Mouse (Mus musculus) liver, postnatal 0 days (tissue): ENCODE data around the gene Dok1. TPM values are rescaled to one million over a fixed set of nuclear protein-coding genes. Genes with fewer than 3 reads are reported as not detected.

Experiments used
- ATAC-seq: fragments of 200-750 bp; cut with Nextera tagmentation; 2 replicates; pipeline ENCODE4 v1.8.0; 2017; ENCODE audit warnings: mild to moderate bottlenecking, moderate library complexity
- DNase-seq: peaks from one replicate; pipeline ENCODE4 v3.0.0-alpha.2; 2016
- H3K27ac ChIP-seq: fragments of 300-500 bp; sonication (generic); 2 replicates; pipeline ENCODE4 v1.5.1; 2014; ENCODE audit warnings: antibody characterized with exemption, moderate library complexity, mild to moderate bottlenecking, low read depth
- H3K27me3 ChIP-seq: fragments of 300-500 bp; sonication (generic); 2 replicates; pipeline ENCODE4 v1.6.1; 2014; ENCODE audit warnings: low read length, control low read depth, mixed read lengths; ENCODE audit not compliant: insufficient read depth
- H3K36me3 ChIP-seq: fragments of 300-500 bp; sonication (generic); replicated peaks from 2 replicates; pipeline ENCODE4 v1.6.1; 2014; ENCODE audit warnings: mild to moderate bottlenecking, control low read depth, low read length, moderate library complexity, mixed read lengths; ENCODE audit not compliant: insufficient read depth
- H3K4me1 ChIP-seq: fragments of 300-500 bp; sonication (generic); 2 replicates; pipeline ENCODE4 v1.6.1; 2014; ENCODE audit warnings: antibody characterized with exemption, mild to moderate bottlenecking, control low read depth; ENCODE audit not compliant: insufficient read depth
- H3K4me2 ChIP-seq: fragments of 300-500 bp; sonication (generic); 2 replicates; pipeline ENCODE4 v1.6.1; 2014; ENCODE audit warnings: low read depth, mild to moderate bottlenecking, low read length, moderate library complexity, mixed read lengths
- H3K4me3 ChIP-seq: fragments of 300-500 bp; sonication (generic); 2 replicates; pipeline ENCODE4 v1.5.1; 2014; ENCODE audit warnings: low read depth, low read length
- H3K9ac ChIP-seq: fragments of 300-500 bp; sonication (generic); replicated peaks from 2 replicates; pipeline ENCODE4 v1.6.1; 2014; ENCODE audit warnings: mild to moderate bottlenecking, moderate library complexity
- H3K9me3 ChIP-seq: fragments of 300-500 bp; sonication (generic); 2 replicates; pipeline ENCODE4 v1.6.1; 2016; ENCODE audit warnings: mild to moderate bottlenecking, control low read depth, low read length, mixed read lengths
- CTCF ChIP-seq: sonication (generic); IDR thresholded peaks from 2 replicates; pipeline ENCODE4 v1.5.1; 2016; ENCODE audit warnings: antibody characterized with exemption, low read depth
- EP300 ChIP-seq: IDR thresholded peaks from 2 replicates; pipeline ENCODE4 v1.6.1; 2016; ENCODE audit warnings: antibody characterized with exemption, low read depth, mild to moderate bottlenecking
- WGBS: fragments of 180-500 bp; shearing (Covaris S2); extraction: QIAGEN DNeasy Blood & Tissue Kit; methylation state at CpG from one replicate; pipeline ENCODE4 v1.1.7; 2014; ENCODE audit not compliant: insufficient replicate concordance; 5-methylcytosine and 5-hydroxymethylcytosine counted together
- polyA plus RNA-seq: library from polyadenylated mRNA; unstranded; fragments of >200 nt; fragmentation: Nextera tagmentation; extraction: Ambion mirVana; gene quantifications from 2 replicates; pipeline ENCODE4 v1.2.1, GENCODE M21; 2015

Dok1 gene
- polyA plus RNA-seq, 1 experiment from 2014 or later, result 11.3 TPM

DNA sequence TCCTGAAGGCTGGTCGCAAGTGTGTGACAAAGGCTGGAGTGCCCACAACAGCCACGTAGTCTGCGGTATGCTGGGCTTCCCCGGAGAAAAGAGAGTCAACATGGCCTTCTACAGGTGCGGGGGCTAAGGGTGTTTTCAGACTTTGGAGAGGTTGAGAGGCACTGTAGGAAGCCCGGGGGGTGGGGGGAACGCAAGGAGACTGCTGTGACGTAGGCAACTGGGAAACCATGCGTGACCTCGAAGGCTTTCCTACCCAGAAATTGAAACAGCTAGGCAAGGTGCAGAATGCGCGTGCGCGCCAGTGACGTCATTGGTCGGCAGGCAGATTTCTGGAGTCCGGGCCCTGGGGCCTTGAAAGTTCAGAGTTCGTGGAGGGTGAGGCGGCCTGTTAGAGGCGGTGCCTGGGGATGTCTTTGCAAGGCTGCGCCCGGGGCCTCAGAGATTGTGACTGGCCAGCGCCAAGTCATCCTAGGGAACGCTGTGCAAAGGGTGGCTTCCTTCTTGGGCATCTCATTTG lies 5.3 kb upstream of the Dok1 start:
- Histone ChIP-seq H3K4me1 (peaks cover 21% of the 10 kb centered on the region), H3K27ac (peak overlapping the region; percentile 74), H3K27me3 (peaks cover 7% of the 10 kb centered on the region; the same call in 1 of the 2 replicates), H3K4me2 (peak overlapping the region; percentile 65), H3K9ac (peak overlapping the region; percentile 10; the same call in 1 of the 2 replicates), H3K36me3 (no peaks in the 10 kb centered on the region), H3K9me3 (no peaks in the 10 kb centered on the region), H3K4me3 (peak overlapping the region; percentile 21; the same call in 1 of the 2 replicates)
- peak; percentile 96 for DNase-seq
- TF ChIP-seq EP300 (peak; percentile 80; the same call in 1 of the 2 replicates), CTCF (no peak)
- 14% methylated on average over 24 of the region's 24 CpGs for WGBS
- ATAC-seq, result peak; percentile 99

DNA sequence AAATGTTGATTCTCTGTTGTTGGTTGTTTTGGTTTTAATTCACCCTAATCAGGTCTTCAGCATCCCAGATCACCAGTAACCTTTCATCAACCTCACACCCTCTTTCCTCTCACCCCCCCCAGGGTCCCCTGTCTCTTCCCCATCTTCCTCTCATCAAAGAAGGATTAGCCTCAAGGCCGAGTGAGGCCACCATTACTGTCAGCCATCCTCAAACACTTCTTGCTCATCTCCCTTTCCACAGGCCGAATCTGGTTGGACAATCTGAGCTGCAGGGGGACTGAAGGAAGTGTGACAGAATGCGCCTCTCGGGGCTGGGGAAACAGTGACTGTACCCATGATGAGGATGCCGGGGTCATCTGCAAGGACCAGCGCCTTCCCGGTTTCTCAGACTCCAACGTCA lies 3.9 kb upstream of the Dok1 start:
- Histone ChIP-seq H3K4me3 (no peak overlapping the region), H3K9ac (no peak overlapping the region), H3K4me2 (no peak overlapping the region), H3K9me3 (no peaks in the 10 kb centered on the region), H3K27me3 (peaks cover 7% of the 10 kb centered on the region), H3K27ac (no peak overlapping the region), H3K4me1 (peaks cover 26% of the 10 kb centered on the region), H3K36me3 (no peaks in the 10 kb centered on the region)
- ATAC-seq, result no peak
- no peak for DNase-seq
- TF ChIP-seq CTCF, result no peak
- TF ChIP-seq EP300, result no peak
- WGBS, result 83% methylated on average over 8 of the region's 8 CpGs

GRCm38 (mm10) chr6:83034463-83035055 lies 1.3 kb upstream of the Dok1 start:
- Histone ChIP-seq H3K4me2 (peak overlapping the region; percentile 91), H3K9ac (no peak overlapping the region), H3K27me3 (peaks cover 16% of the 10 kb centered on the region), H3K27ac (no peak overlapping the region; the same call in 1 of the 2 replicates), H3K4me3 (peak overlapping the region; percentile 80; the same call in 1 of the 2 replicates), H3K36me3 (peaks cover 14% of the 10 kb centered on the region), H3K4me1 (peaks cover 33% of the 10 kb centered on the region), H3K9me3 (no peaks in the 10 kb centered on the region)
- ATAC-seq (no peak), DNase-seq (no peak)
- 58% methylated on average over 5 of the region's 5 CpGs for WGBS
- TF ChIP-seq EP300 (no peak), CTCF (no peak)

- WGBS, result 0% methylated on average over 31 of the region's 31 CpGs
- Histone ChIP-seq H3K9me3 (no peaks in the 10 kb centered on the region), H3K27ac (peak overlapping the region; percentile 86), H3K9ac (peak overlapping the region; percentile 82), H3K27me3 (peaks cover 20% of the 10 kb centered on the region), H3K4me3 (peak overlapping the region; percentile 80), H3K4me1 (peaks cover 21% of the 10 kb centered on the region), H3K4me2 (peak overlapping the region; percentile 91), H3K36me3 (peaks cover 14% of the 10 kb centered on the region)
- DNase-seq (peak; percentile 71), ATAC-seq (peak; percentile 70)
- TF ChIP-seq CTCF, result peak; percentile 48
- TF ChIP-seq EP300, result no peak
Observed at GRCm38 (mm10) chr6:83032769-83033191, 491 bp downstream of the Dok1 start.

- H3K36me3 ChIP-seq, result peaks cover 14% of the 10 kb centered on the region
- no peak for ATAC-seq
- no peak for DNase-seq
- H3K9ac ChIP-seq, result peak overlapping the region; percentile 82
- H3K27me3 ChIP-seq, result peaks cover 20% of the 10 kb centered on the region
- H3K4me1 ChIP-seq, result peaks cover 27% of the 10 kb centered on the region
- peak overlapping the region; percentile 80 for H3K4me3 ChIP-seq
- H3K4me2 ChIP-seq, result peak overlapping the region; percentile 91
- H3K27ac ChIP-seq, result no peak overlapping the region; the same call in 1 of the 2 replicates
- WGBS, result 61% methylated on average over 18 of the region's 18 CpGs
- TF ChIP-seq CTCF (no peak), EP300 (no peak)
- H3K9me3 ChIP-seq, result no peaks in the 10 kb centered on the region
Observed at GRCm38 (mm10) chr6:83031921-83032590, 1.2 kb downstream of the Dok1 start.

DNA sequence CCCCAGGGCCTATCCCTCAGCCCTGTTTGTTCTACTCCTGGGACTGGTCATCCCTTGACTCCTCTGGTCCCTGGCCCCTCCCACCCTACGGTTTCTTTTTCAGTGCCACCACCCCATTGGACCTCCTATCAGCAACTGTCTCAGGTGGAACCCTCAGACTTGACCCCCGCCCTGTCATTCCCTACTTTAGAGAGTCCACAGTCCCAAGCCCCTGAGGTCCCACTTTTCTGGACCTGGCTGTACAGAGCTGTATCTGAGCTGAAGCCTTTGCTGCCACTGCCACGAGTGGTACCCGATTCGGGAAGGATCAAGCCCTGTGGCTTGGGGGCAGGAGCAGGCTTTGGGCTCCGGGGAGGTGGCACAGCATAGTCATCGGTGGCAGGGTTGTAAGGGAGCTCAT lies 2.2 kb downstream of the Dok1 start:
- Histone ChIP-seq H3K9me3 (no peaks in the 10 kb centered on the region), H3K9ac (no peak overlapping the region), H3K4me3 (no peak overlapping the region), H3K27me3 (peaks cover 20% of the 10 kb centered on the region), H3K27ac (no peak overlapping the region), H3K4me2 (no peak overlapping the region), H3K4me1 (peaks cover 27% of the 10 kb centered on the region), H3K36me3 (peaks cover 14% of the 10 kb centered on the region)
- ATAC-seq, result no peak
- WGBS, result 79% methylated on average over 7 of the region's 7 CpGs
- DNase-seq, result no peak
- TF ChIP-seq EP300, result no peak
- TF ChIP-seq CTCF, result no peak
